Mouse (Mus musculus): ENCODE data around the gene Iqgap1.

The Iqgap1 gene

GRCm38 (mm10) chr7:80766861-80767312, 58.9 kb downstream of the Iqgap1 start:
- DNase-seq (ENCODE audit: low read depth), result no peak

- DNase-seq (ENCODE audit: low read depth), result peak; percentile 61
Observed at GRCm38 (mm10) chr7:80766072-80766471, 59.7 kb downstream of the Iqgap1 start.

- DNase-seq (ENCODE audit: low read depth), result no peak
Observed at GRCm38 (mm10) chr7:80763864-80764437, 61.8 kb downstream of the Iqgap1 start.

- no peak for DNase-seq (ENCODE audit: low read depth)
Observed at GRCm38 (mm10) chr7:80762297-80762696, 63.5 kb downstream of the Iqgap1 start.

GRCm38 (mm10) chr7:80754086-80754485, 71.7 kb downstream of the Iqgap1 start:
- DNase-seq (ENCODE audit: low read depth), result no peak

GRCm38 (mm10) chr7:80753613-80754012, 72.2 kb downstream of the Iqgap1 start:
- peak; percentile 53 for DNase-seq (ENCODE audit: low read depth)

- no peak for DNase-seq (ENCODE audit: low read depth)
Observed at GRCm38 (mm10) chr7:80749624-80750023, 76.2 kb downstream of the Iqgap1 start.

- peak; percentile 37 for DNase-seq (ENCODE audit: low read depth)
Observed at GRCm38 (mm10) chr7:80749109-80749508, 76.7 kb downstream of the Iqgap1 start.

GRCm38 (mm10) chr7:80747371-80747770, 78.4 kb downstream of the Iqgap1 start:
- no peak for DNase-seq (ENCODE audit: low read depth)

- DNase-seq (ENCODE audit: low read depth), result no peak
Observed at GRCm38 (mm10) chr7:80746166-80746761, 79.5 kb downstream of the Iqgap1 start.

GRCm38 (mm10) chr7:80745746-80746145, 80.0 kb downstream of the Iqgap1 start:
- DNase-seq (ENCODE audit: low read depth), result no peak

- peak; percentile 38 for DNase-seq (ENCODE audit: low read depth)
Observed at GRCm38 (mm10) chr7:80745250-80745649, 80.5 kb downstream of the Iqgap1 start.

- DNase-seq (ENCODE audit: low read depth), result peak; percentile 59
Observed at GRCm38 (mm10) chr7:80743920-80744630, 81.7 kb downstream of the Iqgap1 start.

GRCm38 (mm10) chr7:80742671-80743070, 83.1 kb downstream of the Iqgap1 start:
- peak; percentile 58 for DNase-seq (ENCODE audit: low read depth)

GRCm38 (mm10) chr7:80740954-80741353, 84.8 kb downstream of the Iqgap1 start:
- peak; percentile 87 for DNase-seq (ENCODE audit: low read depth)

- no peak for DNase-seq (ENCODE audit: low read depth)
Observed at GRCm38 (mm10) chr7:80736199-80736598, 89.6 kb downstream of the Iqgap1 start.

GRCm38 (mm10) chr7:80732986-80733385, 92.8 kb downstream of the Iqgap1 start:
- no peak for DNase-seq (ENCODE audit: low read depth)

GRCm38 (mm10) chr7:80729662-80730061, 96.1 kb downstream of the Iqgap1 start:
- DNase-seq (ENCODE audit: low read depth), result peak; percentile 87

GRCm38 (mm10) chr7:80721041-80721440, 104.7 kb downstream of the Iqgap1 start:
- DNase-seq (ENCODE audit: low read depth), result no peak

GRCm38 (mm10) chr7:80719582-80719981, 106.2 kb downstream of the Iqgap1 start:
- no peak for DNase-seq (ENCODE audit: low read depth)

- no peak for DNase-seq (ENCODE audit: low read depth)
Observed at GRCm38 (mm10) chr7:80719038-80719437, 106.7 kb downstream of the Iqgap1 start.

- DNase-seq (ENCODE audit: low read depth), result no peak
Observed at GRCm38 (mm10) chr7:80718471-80718870, 107.3 kb downstream of the Iqgap1 start.

GRCm38 (mm10) chr7:80716758-80717157, 109.0 kb downstream of the Iqgap1 start:
- no peak for DNase-seq (ENCODE audit: low read depth)

All from NIH3T3 (cell line).